Comparison of ENCODE assay signal across 8 mouse cellular contexts in genomic region chr1:178368548-178369271, GRCm38 (mm10). TPM values are rescaled to one million over a fixed set of nuclear protein-coding genes. Genes with fewer than 3 reads are reported as not detected.
A peak's percentile ranks its signal among the peaks of the same experiment; 100 is the strongest.
DNase-seq lines count a peak whose midpoint lies in the region; ATAC-seq and TF ChIP-seq lines count a peak whose summit lies in the region.

No protein-coding gene starts in this region.

- peak; percentile 52 for DNase-seq in ES-E14 (ENCODE audit: low read depth, low spot score)
- DNase-seq in cerebellum, adult 11-12 months, result peak; percentile 98
- DNase-seq in heart, postnatal 25 days (ENCODE audit: low spot score), result peak; percentile 91
- peak; percentile 93 to 97 for DNase-seq in layer of hippocampus, adult 18-20 months (ENCODE audit: low spot score in 2 of 2)
- peak; percentile 90 for DNase-seq in lung, adult 2 months
- DNase-seq in thymus, adult 18-20 months, result peak; percentile 85 to 86

- peak overlapping the region; percentile 78 for H3K4me2 ChIP-seq in forebrain, embryonic 15.5 days (replicated peaks)

- intact Hi-C loops in heart, postnatal 25 days (cut with DNase I), result loop anchor here (1.0 to 10.0 kb wide), 4 partner anchors 32 to 76 kb away; partner anchors contain the start of genes Cox20 and Efcab2

- in situ Hi-C loops in ES-E14 (cut with MboI; ENCODE audit: low sequenced_read_pairs in 2 of 2, unreplicated experiment in 2 of 2), result no loop called here

- 3% methylated on average over 36 of the region's 36 CpGs for WGBS in forebrain, embryonic 15.5 days
- WGBS in lung, adult 2 months, result 4% methylated on average over 36 of the region's 36 CpGs

- H3K4me1 ChIP-seq in ES-E14 (ENCODE audit: control insufficient read depth in 2 of 2, insufficient read depth in 2 of 2, low read length in 2 of 2, poor library complexity in 1 of 2), result peaks cover 8 to 11% of the 10 kb centered on the region in 2 experiments; a peak in 3 of 4 replicates
- peaks cover 5% of the 10 kb centered on the region for H3K4me1 ChIP-seq in forebrain, embryonic 15.5 days
- H3K4me1 ChIP-seq in lung, adult 2 months (ENCODE audit: control insufficient read depth, insufficient read depth, low read length), result no peaks in the 10 kb centered on the region; the same call in 1 of the 2 replicates

- H3K4me3 ChIP-seq in ES-E14 (ENCODE audit: insufficient read depth in 1 of 2, low read depth in 1 of 2, low read length in 2 of 2, poor library complexity in 1 of 2, severe bottlenecking in 1 of 2), result peak overlapping the region; percentile 63
- peak overlapping the region; percentile 51 for H3K4me3 ChIP-seq in forebrain, embryonic 15.5 days
- peak overlapping the region; percentile 71 for H3K4me3 ChIP-seq in lung, adult 2 months (replicated peaks; ENCODE audit: extremely low read depth, low read depth, low read length)

- peak; percentile 96 for ATAC-seq in forebrain, embryonic 15.5 days (replicated peaks)
- ATAC-seq in neutrophil, adult 5-6 weeks (ENCODE audit: extremely low read depth, insufficient number of reproducible peaks, low FRiP score, poor library complexity, severe bottlenecking), result peak; percentile 88

- peak overlapping the region; percentile 26; the same call in 1 of the 2 replicates for H3K27ac ChIP-seq in ES-E14 (ENCODE audit: insufficient read depth, low read depth, low read length, poor library complexity, severe bottlenecking)
- H3K27ac ChIP-seq in forebrain, embryonic 15.5 days (replicated peaks), result peak overlapping the region; percentile 84

- H3K9me3 ChIP-seq in ES-E14 (ENCODE audit: control insufficient read depth, insufficient read depth, low read depth, low read length), result no peaks in the 10 kb centered on the region
- H3K9me3 ChIP-seq in forebrain, embryonic 15.5 days, result no peaks in the 10 kb centered on the region

- peak; percentile 87; the same call in 1 of the 2 replicates for TF ChIP-seq POLR2A in lung, adult 2 months (IDR thresholded peaks at IDR 0.05; ENCODE audit: borderline replicate concordance, extremely low read depth, low read depth, low read length)

- peak overlapping the region; percentile 62 for H3K9ac ChIP-seq in ES-E14 (ENCODE audit: insufficient read depth, low read depth, low read length, poor library complexity, severe bottlenecking)
- H3K9ac ChIP-seq in forebrain, embryonic 15.5 days (replicated peaks), result peak overlapping the region; percentile 59

- no peaks in the 10 kb centered on the region for H3K27me3 ChIP-seq in forebrain, embryonic 15.5 days

- TF ChIP-seq CTCF in lung, adult 2 months (IDR thresholded peaks at IDR 0.05; ENCODE audit: insufficient read depth, low read length), result no peak

- no peaks in the 10 kb centered on the region for H3K36me3 ChIP-seq in ES-E14 (ENCODE audit: control insufficient read depth, insufficient read depth, low read length, poor library complexity, severe bottlenecking)
- H3K36me3 ChIP-seq in forebrain, embryonic 15.5 days, result no peaks in the 10 kb centered on the region

TF ChIP-seq in ES-E14, 5 proteins besides CTCF, POLR2A, EP300 and RAD21:
- TF ChIP-seq ZNF384 (IDR thresholded peaks at IDR 0.05; ENCODE audit: low read depth, low read length) (no peak), ZC3H11A (IDR thresholded peaks at IDR 0.05; ENCODE audit: borderline replicate concordance, low read depth, low read length) (no peak), CHD2 (IDR thresholded peaks at IDR 0.05; ENCODE audit: low read depth, low read length) (no peak), HCFC1 (IDR thresholded peaks at IDR 0.05; ENCODE audit: borderline replicate concordance, insufficient read depth, low read length) (no peak; the same call in 1 of the 2 replicates), MAFK (IDR thresholded peaks at IDR 0.05; ENCODE audit: insufficient read depth, low read depth, low read length) (no peak)
TF ChIP-seq in ES-E14: peak in this region for 0.

RNA-seq across cellular contexts. Expression of gene Hnrnpu, which starts 31.1 kb away (rescaled TPM):
- total RNA-seq in ES-E14 (2012; rRNA removed), result 459 and 494 TPM in 2 replicates
- 410 and 421 TPM in 2 replicates for polyA plus RNA-seq in forebrain, embryonic 15.5 days (2015; fragmentation: Nextera tagmentation; extraction: Ambion mirVana)
- total RNA-seq in heart, postnatal 25 days (2021), result 100 to 1,000 TPM; 158 to 184 TPM
- 100 to 1,000 TPM; 380 to 416 TPM for total RNA-seq in layer of hippocampus, adult 18-20 months (2021)
- 48.3 and 65.0 TPM in 2 replicates for polyA plus RNA-seq in lung, adult 2 months (2012; rRNA removed)
- 466 and 492 TPM in 2 replicates for total RNA-seq in neutrophil, adult 5-6 weeks (2017)

RNA-seq across cellular contexts. Expression of gene Efcab2, which starts 37.2 kb away (rescaled TPM):
- total RNA-seq in ES-E14 (2012; rRNA removed), result 1.8 and 2.1 TPM in 2 replicates
- polyA plus RNA-seq in forebrain, embryonic 15.5 days (2015; fragmentation: Nextera tagmentation; extraction: Ambion mirVana), result 6.6 and 8.2 TPM in 2 replicates
- 10 to 100 TPM; 71.8 to 80.5 TPM for total RNA-seq in heart, postnatal 25 days (2021)
- 1 to 10 TPM; 9.6 to 10.0 TPM for total RNA-seq in layer of hippocampus, adult 18-20 months (2021)
- polyA plus RNA-seq in lung, adult 2 months (2012; rRNA removed), result 0.38 and 0.82 TPM in 2 replicates
- 8.1 and 11.7 TPM in 2 replicates for total RNA-seq in neutrophil, adult 5-6 weeks (2017)

RNA-seq across cellular contexts. Expression of gene Cox20, which starts 49.8 kb away (rescaled TPM):
- 14.4 and 18.2 TPM in 2 replicates for total RNA-seq in ES-E14 (2012; rRNA removed)
- polyA plus RNA-seq in forebrain, embryonic 15.5 days (2015; fragmentation: Nextera tagmentation; extraction: Ambion mirVana), result 140 and 150 TPM in 2 replicates
- total RNA-seq in heart, postnatal 25 days (2021), result 100 to 1,000 TPM; 103 to 125 TPM
- total RNA-seq in layer of hippocampus, adult 18-20 months (2021), result 10 to 100 TPM; 37.1 to 38.9 TPM
- polyA plus RNA-seq in lung, adult 2 months (2012; rRNA removed), result 7.3 and 12.4 TPM in 2 replicates
- total RNA-seq in neutrophil, adult 5-6 weeks (2017), result 102 and 129 TPM in 2 replicates

Comparison
In these comparisons a context has a peak if more than half of its experiments do, and no peak if none do; other contexts are left out.
1. Peak in every context shown above with its lines: DNase-seq, ATAC-seq, H3K4me3 ChIP-seq and H3K27ac ChIP-seq.